Mouse (Mus musculus): ENCODE results near the gene AC129217.1.

DNA sequence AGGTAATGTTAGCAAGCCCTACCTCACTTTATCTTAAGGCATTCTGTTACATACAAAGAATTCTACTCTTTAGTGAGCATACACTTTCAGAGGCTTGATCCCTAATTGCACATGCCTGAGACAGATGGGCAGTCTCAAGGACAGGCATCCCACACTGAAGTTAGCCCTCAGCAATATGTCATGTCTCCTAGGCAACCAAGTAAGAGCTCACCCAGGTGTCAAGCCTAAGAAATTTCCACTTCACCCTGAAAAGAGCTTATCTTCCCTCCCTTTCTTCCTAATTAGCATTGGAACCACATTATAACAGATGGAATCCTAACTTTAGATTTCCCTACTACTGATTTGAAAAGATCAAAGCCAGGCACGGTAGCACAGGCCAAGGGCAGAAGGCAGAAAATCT, 40.4 kb upstream of the AC129217.1 start:
- no peak for TF ChIP-seq CTCF (IDR thresholded peaks at IDR 0.05; ENCODE audit: borderline replicate concordance, extremely low read depth, insufficient read depth, insufficient read length)
- TF ChIP-seq POLR2A (IDR thresholded peaks at IDR 0.05; ENCODE audit: borderline replicate concordance, extremely low read depth, insufficient read depth, insufficient read length, poor library complexity, severe bottlenecking) = no peak
